Mouse (Mus musculus) kidney, adult 11 months (tissue): Measurements from ENCODE around the gene Tgif2.
"Not testable (repeated sequence)": the region's sequence is repeated elsewhere in the genome, so short reads cannot be mapped to it uniquely, and the experiment has no call there.

Experiments
- DNase-seq: peaks from one replicate; pipeline ENCODE4 v3.0.0; 2022

Gene Tgif2

GRCm38 (mm10) chr2:156879541-156879940, 39.7 kb downstream of the Tgif2 start:
- DNase-seq, result no peak

GRCm38 (mm10) chr2:156882431-156883001, 42.7 kb downstream of the Tgif2 start:
- no peak for DNase-seq

- no peak for DNase-seq
These were observed 44.8 kb downstream of the Tgif2 start for GRCm38 (mm10) chr2:156884396-156885211.

GRCm38 (mm10) chr2:156885666-156886065, 45.9 kb downstream of the Tgif2 start:
- not testable (repeated sequence) for DNase-seq

GRCm38 (mm10) chr2:156886084-156886631, 46.4 kb downstream of the Tgif2 start:
- no peak for DNase-seq

- no peak for DNase-seq
These were observed 47.2 kb downstream of the Tgif2 start, which contains the start of gene Sla2 for GRCm38 (mm10) chr2:156887017-156887416. Sla2 (minus strand) TSS chr2:156887192.

GRCm38 (mm10) chr2:156888490-156888889, 48.7 kb downstream of the Tgif2 start:
- DNase-seq, result no peak

GRCm38 (mm10) chr2:156892240-156892639, 52.4 kb downstream of the Tgif2 start:
- DNase-seq, result no peak

- no peak for DNase-seq
These were observed 53.0 kb downstream of the Tgif2 start for GRCm38 (mm10) chr2:156892821-156893220.

GRCm38 (mm10) chr2:156894496-156895265, 54.9 kb downstream of the Tgif2 start:
- DNase-seq, result peak; percentile 22

- DNase-seq, result no peak
These were observed 56.6 kb downstream of the Tgif2 start for GRCm38 (mm10) chr2:156896384-156896914.

- no peak for DNase-seq
These were observed 57.2 kb downstream of the Tgif2 start for GRCm38 (mm10) chr2:156897034-156897433.

GRCm38 (mm10) chr2:156898374-156898773, 58.6 kb downstream of the Tgif2 start:
- no peak for DNase-seq

GRCm38 (mm10) chr2:156899184-156899583, 59.4 kb downstream of the Tgif2 start:
- DNase-seq, result no peak

GRCm38 (mm10) chr2:156901344-156901743, 61.5 kb downstream of the Tgif2 start:
- no peak for DNase-seq

GRCm38 (mm10) chr2:156901883-156902282, 62.1 kb downstream of the Tgif2 start:
- no peak for DNase-seq

- not testable (repeated sequence) for DNase-seq
These were observed 62.6 kb downstream of the Tgif2 start for GRCm38 (mm10) chr2:156902411-156902810.

GRCm38 (mm10) chr2:156903367-156903766, 63.6 kb downstream of the Tgif2 start:
- DNase-seq, result no peak
